Mouse (Mus musculus) Muller cell, postnatal 12 days (primary cell): ENCODE measurements around the gene Cdkn1b.

ENCODE experiments used
- DNase-seq: peaks from one replicate; pipeline ENCODE4 v3.0.0-alpha.2; 2015; ENCODE audit errors: inconsistent ontology term

Cdkn1b gene

DNA sequence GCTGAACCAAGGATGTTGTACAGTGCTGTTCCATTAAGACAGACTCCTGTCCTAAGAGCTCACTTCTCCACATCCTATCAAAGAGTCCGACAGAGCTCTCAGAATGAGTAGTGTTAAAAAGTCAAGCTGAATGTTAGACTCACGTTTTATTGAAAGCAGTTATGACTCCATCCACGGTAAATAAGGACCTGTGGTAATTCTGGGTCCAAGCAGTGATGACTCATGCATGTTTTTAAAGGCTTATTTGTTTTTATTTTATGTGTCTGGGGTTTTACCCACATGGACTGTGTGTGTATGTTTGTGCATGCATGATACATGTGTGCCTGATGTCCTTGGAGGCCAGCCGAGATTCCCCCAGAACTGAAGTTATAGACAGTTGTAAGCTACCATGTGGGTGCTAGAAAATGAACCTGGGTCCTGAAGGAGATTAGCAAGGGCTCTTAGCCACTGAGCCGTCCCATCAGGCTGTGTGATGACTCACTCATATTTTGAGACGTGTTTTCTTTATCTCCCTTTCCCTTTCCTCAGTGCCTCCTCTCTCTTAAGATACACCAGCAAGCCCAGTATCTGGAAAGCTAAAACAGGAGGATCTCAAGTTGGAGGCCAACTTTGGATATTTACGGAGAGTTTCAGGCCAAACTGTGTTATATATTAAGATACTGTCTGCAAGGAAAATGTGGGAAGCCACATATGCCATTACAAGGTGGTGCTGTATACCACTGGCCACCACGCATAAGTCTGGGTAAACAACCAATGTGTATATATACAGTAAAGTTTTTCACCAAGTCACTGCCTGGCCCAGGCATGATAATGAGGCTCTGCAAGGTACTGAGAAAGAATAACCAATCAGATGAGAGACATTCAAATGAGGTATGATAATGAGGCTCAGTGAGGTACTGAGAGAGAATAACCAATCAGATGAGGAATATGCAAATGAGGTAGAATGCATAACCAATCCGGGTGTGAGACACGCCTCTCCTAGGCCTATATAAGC is 16.0 kb upstream of the Cdkn1b start:
- no peak for DNase-seq

DNA sequence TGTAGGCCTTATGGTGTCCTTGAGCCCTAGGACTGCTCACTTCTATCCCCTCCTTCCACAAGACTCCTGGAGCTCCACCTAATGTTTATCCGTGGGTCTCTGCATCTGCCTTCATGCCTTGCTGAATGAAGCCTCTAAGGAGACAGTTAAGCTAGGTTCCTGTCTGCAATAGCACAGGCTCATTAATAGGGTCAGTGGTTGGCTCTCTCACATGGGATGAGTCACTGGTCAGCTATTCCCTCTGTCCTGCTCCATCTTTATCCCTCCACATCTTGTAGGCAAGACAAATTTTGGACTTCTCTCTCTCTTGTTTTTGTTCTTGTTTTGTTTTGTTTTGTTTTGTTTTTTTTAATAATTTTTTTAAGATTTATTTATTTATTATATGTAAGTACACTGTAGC is 14.4 kb upstream of the Cdkn1b start:
- peak; percentile 75 for DNase-seq

DNA sequence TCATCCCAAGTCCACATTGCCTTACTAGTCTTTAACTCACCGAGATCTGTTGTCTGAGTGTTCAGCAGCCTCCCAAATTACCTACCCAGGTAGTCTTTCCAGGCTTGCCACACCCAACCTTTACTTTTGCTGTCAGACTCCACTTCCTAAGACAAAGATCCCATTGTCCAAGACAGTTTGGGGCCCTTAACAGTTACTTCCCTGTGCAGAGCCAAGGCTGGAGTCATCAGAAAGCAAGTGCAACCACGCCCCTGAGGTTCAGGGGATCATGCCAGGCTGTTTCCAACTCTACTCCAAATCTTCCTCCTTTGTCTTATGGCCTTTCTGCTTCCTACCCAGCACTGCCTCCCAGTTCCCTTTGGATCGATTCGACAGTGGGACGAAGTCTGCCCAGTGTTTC is 5.7 kb upstream of the Cdkn1b start:
- no peak for DNase-seq

DNA sequence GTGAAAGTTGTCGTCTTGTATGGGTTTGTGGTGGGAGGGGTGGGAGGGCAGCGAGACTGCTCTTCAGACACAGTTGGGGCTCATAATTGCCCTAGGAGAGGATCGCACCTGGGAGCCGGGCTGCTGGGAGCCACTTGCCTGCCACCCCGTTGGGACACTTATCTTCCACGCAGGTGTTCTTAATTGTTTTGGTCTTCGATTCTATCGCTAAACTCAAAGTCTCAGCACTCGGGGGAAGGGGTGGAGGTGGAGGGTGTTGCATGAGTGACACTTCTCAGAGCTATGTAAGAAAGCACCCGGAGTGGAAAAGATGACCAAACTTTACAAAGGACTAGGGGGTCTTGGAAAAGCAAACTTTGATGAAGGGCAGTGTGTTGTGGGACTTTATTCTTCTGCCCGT is 3.6 kb upstream of the Cdkn1b start:
- peak; percentile 58 for DNase-seq

DNA sequence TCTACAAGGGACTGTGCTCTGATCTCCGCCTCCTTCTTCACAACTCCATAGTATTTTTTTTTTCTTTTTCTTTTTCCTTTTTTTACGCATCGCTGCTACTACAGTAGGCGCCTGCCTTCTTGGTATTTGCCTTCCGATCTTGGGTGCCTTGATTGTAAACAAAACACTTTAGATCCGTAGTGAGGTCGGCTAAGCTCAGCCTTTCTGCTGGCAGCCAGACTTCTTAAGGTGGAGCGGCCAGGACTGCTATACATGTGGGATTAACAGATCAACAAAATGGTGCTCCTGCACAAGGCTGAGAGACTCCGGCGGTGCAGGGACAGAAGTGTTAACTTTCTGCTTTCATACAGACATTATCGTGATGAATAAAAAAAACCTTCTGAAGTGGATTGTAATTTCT is 3.1 kb upstream of the Cdkn1b start:
- DNase-seq = no peak

DNA sequence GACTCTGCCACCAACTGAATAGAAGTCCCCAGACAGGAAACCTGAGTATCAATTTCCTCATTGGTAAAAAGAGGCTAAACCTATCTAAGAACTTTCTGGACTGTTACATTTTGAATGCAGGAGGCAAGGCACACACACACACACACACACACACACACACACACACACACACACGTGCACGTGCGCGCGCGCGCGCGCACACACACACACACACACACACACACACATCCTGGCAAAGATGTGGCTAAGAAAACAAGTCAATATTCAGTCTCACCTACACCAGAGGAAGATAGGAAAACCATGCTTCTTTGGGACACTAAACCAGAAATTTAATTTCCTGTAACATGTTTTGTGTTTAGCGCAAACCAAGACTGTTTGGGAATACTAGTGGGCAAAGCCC is 1.4 kb upstream of the Cdkn1b start:
- no peak for DNase-seq

DNA sequence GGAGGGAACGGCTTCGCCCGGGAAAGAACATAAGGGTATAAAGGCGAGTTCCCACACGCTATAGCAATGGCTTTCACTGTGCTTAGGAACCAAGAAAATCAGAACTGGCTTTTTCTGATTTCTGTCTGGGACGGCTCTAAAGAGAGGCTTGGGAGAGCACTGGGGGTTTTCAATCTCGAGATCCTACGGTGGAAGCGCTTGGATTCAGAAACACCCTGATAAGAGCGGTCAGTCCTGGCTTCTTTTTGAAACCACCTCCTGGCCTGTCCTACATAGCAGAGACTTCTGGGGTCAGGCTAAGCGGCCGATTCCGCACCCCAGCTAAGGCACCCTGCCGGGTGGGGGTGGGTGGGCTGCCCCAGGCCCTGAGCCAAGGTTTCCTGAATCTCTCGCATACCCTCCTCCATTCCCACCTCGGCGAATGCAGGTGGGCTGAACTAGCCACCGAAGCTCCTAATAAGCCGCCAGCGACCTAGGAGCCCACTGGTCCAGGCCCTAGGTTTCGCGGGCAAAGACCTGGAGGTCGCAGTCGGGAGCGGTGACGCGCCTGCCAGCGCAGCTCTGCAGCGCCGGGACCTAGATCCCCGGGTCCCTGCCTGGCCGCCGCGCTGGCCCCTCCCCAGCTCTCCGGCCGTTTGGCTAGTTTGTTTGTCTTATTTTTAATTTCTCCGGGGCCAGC is 551 bp upstream of the Cdkn1b start:
- DNase-seq = no peak

DNA sequence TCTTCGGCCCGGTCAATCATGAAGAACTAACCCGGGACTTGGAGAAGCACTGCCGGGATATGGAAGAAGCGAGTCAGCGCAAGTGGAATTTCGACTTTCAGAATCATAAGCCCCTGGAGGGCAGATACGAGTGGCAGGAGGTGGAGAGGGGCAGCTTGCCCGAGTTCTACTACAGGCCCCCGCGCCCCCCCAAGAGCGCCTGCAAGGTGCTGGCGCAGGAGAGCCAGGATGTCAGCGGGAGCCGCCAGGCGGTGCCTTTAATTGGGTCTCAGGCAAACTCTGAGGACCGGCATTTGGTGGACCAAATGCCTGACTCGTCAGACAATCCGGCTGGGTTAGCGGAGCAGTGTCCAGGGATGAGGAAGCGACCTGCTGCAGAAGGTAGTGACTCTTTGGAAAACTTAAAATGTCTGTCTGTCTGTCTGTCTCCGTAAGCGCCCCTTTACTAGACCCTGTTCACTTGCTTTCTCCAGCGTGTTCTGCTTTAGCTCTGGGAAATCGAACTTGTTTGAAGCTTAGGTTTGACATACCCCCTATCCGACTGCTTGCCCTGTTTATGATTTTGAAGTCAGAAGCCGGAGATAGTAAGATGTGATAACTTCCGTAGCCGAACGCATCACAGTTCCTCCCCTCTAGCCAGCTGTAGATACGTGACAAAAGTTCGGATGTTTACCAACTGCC is 953 bp downstream of the Cdkn1b start:
- DNase-seq = peak; percentile 50

DNA sequence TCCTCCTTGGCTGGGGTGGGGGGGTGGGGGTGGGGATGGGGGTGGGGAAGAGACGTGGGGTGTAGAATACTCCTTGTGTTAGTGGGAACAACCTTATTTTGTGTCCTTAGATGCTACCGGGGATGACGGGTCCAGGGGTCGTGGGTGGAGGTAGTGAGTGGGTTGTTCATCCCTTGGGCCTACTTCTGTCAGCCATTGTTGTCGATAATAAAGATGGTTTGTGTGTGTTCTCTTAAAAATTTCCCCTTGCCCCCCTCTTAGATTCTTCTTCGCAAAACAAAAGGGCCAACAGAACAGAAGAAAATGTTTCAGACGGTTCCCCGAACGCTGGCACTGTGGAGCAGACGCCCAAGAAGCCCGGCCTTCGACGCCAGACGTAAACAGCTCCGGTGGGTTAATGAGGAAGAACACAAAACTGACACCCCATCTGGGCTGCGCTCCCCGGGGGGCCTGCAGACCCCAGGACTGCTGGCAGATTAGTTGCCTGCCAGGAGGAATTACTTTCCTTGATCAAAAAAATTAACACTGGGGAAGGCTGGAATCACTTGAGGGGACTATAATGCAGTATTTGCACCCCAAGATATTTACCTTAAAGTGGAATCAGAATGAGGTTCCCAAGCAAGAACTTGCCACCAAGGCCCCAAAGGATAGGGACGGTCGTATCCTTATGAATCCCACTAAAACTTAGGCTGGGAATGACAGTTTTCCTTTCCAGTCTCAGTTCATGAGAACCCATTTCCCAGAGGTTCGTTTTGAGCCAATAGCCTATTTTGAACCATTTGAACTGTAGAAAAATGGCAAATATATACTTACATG is 1.7 kb downstream of the Cdkn1b start:
- peak; percentile 44 for DNase-seq

DNA sequence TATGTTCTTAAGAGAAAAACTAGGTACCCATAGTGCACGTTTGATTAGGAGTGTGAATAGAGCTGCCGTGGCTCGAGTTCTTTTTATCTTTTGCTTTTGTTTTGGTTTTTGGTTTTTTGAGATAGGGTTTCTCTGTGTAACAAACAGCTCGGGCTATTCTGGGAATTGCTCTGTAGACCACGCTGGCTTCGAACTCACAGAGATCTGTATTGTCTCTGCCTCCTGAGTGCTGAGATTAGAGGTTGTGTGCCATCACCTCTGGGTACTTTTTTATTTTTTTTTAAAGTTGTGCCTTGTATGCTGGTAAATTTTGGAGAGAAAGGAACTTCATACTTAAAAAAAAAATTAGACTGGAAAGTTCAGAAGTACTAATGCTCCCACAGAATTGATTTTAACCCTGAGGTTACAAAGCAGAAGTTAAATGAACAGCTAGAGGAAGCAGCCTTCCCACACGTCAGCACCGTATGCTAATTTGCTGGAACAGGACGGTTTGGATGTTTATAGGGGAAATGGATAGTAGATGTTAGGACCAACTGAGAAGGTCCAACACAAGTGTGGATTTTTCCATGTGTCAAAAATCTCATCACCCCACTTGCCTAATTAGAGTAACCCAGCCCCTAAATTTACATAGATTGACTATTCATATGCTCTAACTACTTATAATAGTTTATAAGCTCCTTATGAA is 2.5 kb downstream of the Cdkn1b start:
- no peak for DNase-seq

DNA sequence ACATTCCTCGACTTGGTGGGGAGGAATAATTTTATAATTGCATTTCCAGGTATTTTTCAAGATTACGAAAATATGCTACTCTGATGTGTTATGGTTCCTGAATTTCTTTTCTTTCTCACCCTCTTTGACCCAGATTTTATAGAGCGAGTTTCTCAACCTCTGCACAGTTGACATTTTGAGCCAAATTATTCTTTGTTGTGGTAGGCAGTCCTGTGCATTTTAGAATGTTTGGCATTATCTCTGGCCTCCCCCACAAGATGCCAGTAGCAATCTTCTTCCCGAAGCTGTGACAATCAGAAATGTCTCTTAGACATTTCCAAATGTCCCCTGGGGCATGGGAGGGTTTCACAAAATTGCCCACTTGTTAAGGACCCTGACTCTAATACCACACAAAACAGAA is 3.5 kb downstream of the Cdkn1b start:
- peak; percentile 62 for DNase-seq

DNA sequence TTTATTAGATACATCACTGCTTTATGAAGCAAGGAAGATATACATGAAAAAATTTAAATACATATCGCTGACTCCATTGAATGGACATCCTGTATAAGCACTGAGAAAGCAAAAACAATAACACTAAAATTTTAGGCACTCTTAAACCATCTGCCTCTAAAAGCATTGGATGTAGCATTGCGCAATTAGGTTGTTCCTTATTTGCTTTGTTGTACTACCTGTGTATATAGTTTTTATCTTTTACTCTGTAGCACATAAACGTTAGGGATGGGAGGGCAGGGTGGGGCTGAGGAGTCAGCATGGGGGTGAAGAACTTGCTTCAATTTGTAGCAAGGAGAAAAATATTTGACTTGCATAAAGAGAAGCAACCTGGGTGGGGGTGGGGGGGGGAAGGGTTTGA is 4.1 kb downstream of the Cdkn1b start:
- DNase-seq = peak; percentile 52

DNA sequence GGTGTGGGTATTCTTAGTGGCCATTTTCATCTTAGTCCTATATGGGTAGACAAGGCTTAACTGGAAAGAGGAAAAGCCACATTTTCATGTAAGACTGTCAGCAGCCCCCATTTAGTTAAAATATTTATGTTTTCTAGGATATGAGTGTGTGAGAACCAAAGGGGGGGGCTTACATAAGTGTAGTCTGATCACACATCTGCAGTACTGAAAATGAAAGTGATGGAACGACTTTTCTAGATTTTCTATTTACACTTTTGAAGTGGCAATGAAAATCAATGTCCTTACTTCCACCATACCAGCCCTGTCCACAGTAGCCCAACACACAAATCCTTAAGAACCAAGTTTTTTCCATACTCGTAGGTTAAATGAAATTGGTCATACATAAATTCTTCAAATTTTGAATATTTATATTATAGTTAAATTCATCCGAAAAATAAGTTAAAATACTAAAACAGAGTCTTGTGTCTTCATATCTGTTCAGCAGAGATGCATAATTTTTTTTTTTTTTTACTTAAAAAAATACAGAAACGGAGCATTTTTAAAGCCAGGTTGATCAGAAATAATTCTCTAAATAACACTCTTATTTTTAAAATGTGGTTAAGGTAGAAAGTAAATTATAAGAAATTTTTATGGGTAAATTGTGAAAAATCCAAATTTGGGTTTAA is 5.6 kb downstream of the Cdkn1b start:
- peak; percentile 55 for DNase-seq

DNA sequence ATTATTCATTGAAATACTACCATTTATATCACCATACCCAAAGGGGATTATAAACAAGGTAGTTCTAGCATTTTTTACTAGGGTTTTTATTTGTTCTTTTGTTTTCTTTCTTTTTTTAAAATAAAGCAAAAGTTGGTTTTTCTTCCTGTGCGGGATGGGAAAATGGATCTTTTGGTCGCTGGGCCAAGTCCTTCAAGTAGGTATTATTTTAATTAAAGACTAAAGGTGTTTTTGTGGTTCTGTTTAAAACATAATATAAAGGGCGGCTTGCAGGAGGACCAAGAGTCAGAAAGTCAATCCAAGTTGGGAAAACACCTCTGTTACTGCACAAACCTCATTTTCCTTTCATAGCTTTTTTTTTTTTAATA is 6.1 kb downstream of the Cdkn1b start:
- no peak for DNase-seq

DNA sequence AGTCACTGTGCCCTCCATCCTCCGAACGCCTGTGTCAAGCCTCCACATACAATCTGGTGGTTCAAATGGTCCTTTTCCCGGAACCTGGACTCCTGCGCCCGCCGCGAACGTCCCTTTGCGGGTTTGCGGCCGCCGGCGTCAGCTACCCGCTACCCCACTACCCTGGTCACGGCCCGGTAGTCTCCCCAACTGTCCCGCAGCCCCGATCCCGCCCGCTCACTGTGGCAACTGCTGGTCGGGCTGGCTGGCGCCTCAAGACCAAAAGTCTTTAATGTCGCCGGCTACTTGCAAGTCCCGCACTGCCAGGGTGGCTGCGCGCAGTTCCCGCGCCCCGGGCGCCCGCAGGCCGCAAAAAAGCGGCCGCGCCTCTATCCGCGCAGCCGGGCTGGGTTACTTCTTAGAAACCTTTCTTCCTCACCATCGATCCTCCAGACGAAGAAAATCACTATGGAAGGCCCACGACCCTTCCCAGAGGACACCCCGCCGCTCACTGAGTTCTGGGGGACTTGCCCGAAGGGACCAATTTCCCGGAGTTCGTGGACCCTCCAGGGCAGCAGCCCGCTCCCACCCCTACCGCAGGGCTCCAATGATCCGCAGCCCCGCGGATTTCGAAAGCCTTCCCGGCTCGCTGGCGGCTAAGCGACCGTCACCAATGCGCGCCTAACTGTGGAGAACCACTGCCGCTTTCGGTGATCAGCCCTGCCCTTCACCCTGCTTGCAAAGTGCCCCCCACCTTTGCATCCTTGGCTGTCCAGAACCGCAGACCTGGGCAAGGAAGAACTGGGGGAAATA is 6.8 kb downstream of the Cdkn1b start:
- peak; percentile 66 for DNase-seq

DNA sequence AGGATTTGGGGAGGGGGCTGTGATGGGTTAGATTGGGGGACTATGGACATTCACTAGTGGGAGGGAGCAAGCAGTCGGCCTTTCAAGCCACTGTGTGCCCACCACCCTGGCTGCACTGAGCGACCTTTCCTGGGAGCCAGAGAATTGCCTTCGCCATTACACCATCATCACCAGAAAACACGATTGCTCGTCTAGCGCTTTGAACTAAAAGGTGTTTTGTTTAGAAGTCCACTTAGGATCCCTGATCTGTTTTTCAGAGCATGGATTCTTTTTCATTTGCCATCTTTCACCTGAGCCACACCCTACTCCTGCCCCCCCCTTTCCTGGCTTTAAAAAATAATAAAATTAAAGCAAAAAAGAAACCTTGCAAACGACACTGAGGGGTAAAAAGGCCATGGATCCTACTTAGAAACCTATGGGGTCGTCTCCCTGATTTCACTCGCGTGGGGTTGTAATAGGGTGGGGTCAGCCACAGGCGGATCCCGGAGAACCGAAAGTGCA is 7.4 kb downstream of the Cdkn1b start:
- no peak for DNase-seq

DNA sequence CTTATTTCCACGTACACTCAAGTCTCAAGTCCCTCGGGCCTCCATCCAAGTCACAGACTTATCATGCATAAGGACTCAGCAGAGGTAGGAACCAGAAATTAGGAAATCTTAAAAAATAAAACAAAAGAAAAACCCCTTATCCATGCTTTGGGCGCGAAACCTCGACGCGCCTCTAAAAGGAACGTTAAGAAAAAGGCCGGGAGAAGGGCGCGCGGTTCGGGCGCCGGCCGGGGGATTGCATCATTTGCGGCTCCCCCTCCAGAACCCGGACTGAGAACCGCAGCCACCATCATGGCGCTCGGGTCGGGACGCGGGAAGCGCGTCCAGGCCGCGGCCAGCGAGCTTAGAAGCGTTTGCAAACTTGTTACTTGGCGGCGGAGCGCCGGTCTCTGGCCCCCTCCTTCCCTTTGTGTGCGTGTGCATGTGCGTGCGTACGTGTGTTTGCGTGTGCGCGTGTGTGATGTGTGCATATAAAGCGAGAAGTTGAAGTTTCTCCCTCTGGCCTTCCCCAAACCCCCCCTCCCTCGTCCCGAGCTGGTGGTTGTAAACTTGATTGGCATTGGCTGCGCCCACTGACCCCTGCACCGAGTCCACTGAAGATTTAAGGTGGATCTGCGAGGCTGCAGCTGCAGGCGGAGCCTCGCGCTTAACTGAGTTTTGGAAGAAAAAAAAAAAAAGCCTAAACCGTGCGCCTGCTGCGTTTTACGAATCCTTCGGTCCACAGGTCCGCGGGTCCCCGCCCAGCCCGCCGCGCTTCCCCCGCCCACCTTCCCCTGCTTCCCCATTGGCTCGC is 8.1 kb downstream of the Cdkn1b start:
- peak; percentile 99 for DNase-seq

DNA sequence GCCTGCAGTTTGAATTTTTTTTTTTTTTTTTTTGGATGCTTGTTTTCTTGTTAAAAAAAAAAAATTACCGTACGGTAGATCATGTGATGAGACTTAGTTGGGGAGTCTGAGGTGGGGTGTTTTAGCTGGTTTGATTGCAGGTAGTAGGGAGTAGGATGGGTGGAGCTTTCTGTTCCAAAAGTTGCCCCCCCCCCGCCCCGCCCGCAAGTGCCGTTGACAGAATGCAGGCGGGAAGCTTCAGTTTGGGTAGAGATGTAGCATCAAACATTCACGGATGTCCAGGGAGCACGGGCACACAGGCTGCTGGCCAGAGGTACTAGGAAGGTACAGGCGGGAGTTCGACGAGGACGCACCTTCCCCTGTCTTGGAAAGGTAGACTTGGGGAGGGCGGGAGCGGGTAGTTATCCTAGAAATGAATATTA is 8.7 kb downstream of the Cdkn1b start:
- peak; percentile 59 for DNase-seq

DNA sequence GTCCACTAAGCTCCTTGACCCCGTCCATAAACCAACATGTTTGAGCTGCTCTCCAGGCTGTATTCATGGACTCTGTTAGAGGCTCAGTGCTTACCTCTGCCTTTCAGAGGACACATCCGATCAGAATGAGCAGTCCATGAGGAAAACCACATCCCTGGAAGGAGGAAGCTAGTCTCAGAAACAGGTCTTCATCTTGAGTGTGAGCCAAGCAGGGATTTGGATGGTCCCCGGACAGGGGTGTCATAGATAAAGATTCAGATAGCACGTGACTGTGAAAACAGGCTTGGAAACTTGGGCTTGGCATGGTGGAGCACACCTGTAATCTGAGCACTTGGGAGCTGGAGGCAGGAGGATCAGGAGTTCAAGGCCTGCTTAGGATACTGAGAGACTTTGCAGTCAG is 9.7 kb downstream of the Cdkn1b start:
- DNase-seq = no peak
